Mouse (Mus musculus) yolk sac, embryonic 10.5 days (tissue): ENCODE data around the gene Zfp81.
"Not testable (repeated sequence)": the region's sequence is repeated elsewhere in the genome, so short reads cannot be mapped to it uniquely, and the experiment has no call there.

Experiments
- DNase-seq: peaks from one replicate; pipeline ENCODE4 v3.0.0-alpha.2; 2017; ENCODE audit warnings: low spot score

The Zfp81 gene

DNA sequence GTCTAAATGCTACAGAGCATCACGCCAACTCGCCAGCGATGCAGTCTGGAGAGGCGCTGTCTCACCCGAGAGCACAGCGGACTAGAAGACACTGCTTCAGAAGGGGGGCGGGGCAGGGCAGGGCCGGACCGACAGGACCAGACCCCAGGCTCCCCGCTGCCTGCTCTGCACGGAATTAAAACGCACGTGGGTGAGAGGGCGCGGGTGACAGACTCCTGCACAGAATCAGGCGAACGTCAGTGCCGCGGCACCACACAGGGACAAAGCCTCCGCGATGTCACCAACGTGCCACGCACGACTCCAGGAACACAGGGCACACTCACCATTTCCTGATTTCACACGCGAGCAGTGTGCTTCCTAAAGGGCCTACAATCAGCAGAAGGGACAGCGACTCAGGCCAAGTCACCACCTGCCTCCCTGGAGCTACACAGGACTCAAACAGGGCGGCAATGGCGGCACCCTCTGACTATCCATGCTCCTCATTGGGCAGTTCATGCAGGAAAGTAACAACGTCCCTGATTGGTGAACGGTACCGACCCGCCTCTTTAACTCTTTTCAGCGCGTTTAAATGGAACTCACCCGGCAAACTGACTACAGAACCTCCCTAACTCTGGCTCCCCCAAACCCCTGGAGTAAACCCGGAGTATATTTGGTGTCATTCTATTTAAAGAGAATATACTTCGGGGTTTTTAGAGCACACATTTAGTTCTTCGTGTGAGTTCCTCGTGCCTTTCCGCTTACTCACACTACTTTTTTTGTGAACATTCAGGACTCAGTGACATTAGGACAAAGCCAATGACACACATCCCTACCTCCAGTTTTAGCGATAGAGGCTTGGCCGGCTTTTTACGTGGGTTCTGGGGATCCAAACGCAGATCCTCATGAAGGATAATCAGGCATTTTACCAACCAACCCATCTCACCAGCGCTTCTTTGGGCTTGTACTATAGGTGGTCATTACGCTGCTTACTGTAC lies at the start of gene Zfp81:
TSS of gene Zfp81 (minus strand) at position 468 of the 974 bp plus-strand sequence.
- peak; percentile 89 for DNase-seq

- DNase-seq: peak; percentile 92
Observed at GRCm38 (mm10) chr17:33394182-33395034, 35.7 kb upstream of the Zfp81 start, which contains the start of gene Zfp101. Gene Zfp101 (minus strand): TSS chr17:33394641.

- no peak for DNase-seq
Observed at GRCm38 (mm10) chr17:33392271-33392670, 33.6 kb upstream of the Zfp81 start.

DNA sequence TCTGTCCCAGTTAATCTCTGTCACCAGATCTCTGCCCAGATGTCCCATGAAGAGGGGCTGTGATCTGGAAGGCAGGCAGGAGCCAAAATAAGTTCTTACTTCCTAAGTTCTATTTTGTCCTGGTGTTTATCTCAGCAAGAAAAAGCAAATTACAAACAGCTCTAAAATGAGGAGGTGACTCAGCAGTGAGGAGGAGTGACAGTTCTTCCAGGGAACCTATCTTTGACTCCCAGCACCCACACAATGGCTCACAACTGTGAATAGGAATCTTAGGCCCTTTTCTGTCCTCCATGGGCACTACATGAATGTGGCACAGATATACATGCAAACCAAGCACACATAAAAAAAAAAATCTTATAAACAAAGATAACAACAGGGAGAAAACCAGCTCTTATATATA lies 27.0 kb upstream of the Zfp81 start:
- DNase-seq: no peak

DNA sequence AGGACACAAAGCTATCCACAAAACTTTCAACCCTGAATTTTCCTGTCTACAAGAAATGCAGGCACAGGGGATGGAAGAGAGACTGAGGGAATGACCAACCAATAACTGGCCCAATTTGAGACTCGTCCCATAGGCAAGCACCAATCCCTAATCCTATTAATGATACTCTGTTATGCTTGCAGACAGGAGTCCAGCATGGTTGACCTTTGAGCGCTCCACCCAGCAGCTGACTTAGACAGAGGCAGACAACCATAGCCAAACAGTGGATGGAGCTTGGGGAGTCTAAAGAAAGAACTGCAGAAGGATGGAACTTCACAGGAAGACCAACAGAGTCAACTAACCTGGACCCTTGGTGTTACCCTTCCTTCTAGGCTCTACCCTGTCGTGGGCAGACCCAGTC lies 14.1 kb upstream of the Zfp81 start:
- peak; percentile 25 for DNase-seq

- DNase-seq: no peak
Observed at GRCm38 (mm10) chr17:33352981-33353380, 5.7 kb downstream of the Zfp81 start.

DNA sequence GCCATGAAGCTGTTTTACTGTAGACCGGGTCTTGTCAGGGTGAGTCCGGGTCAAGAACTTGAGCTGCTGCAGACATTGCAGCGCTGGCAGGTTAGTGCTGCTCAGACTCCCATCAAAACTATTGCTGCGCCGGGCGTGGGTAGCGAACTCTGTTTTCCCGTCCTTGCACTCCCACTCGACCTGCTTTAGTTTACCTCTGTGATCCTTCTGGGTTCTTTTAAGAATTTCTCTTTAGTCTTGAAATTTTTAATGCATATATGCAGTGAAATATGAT lies 68.9 kb downstream of the Zfp81 start:
- DNase-seq: not testable (repeated sequence)

GRCm38 (mm10) chr17:33289039-33289875 lies 69.4 kb downstream of the Zfp81 start, which contains the start of gene Zfp955b:
Gene Zfp955b (plus strand): TSS chr17:33289544.
- not testable (repeated sequence) for DNase-seq
